Mouse (Mus musculus) hindbrain, embryonic 10.5 days (tissue): ENCODE results near the gene Anks1b. TPM values are rescaled to one million over a fixed set of nuclear protein-coding genes. Genes with fewer than 3 reads are reported as not detected.
A peak's percentile ranks its signal among the peaks of the same experiment; 100 is the strongest.

Source experiments
- DNase-seq: peaks from one replicate; pipeline ENCODE4 v3.0.0-alpha.2; 2017; ENCODE audit warnings: low spot score
- H3K27ac ChIP-seq: fragments of 300-500 bp; sonication (generic); 2 replicates; pipeline ENCODE4 v1.5.1; 2016; ENCODE audit warnings: mild to moderate bottlenecking, moderate library complexity
- H3K27me3 ChIP-seq: fragments of 300-500 bp; sonication (generic); 2 replicates; pipeline ENCODE4 v1.6.1; 2016; ENCODE audit warnings: mild to moderate bottlenecking; ENCODE audit not compliant: poor library complexity, insufficient read depth, severe bottlenecking
- H3K36me3 ChIP-seq: fragments of 300-500 bp; sonication (generic); 2 replicates; pipeline ENCODE4 v1.6.1; 2016; ENCODE audit warnings: mild to moderate bottlenecking, moderate library complexity
- H3K4me1 ChIP-seq: fragments of 300-500 bp; sonication (generic); replicated peaks from 2 replicates; pipeline ENCODE4 v1.6.1; 2016; ENCODE audit warnings: mild to moderate bottlenecking
- H3K4me3 ChIP-seq: fragments of 300-500 bp; sonication (generic); 2 replicates; pipeline ENCODE4 v1.5.1; 2016; ENCODE audit warnings: mild to moderate bottlenecking, moderate library complexity
- H3K9me3 ChIP-seq: fragments of 300-500 bp; sonication (generic); 2 replicates; pipeline ENCODE4 v1.6.1; 2016; ENCODE audit warnings: mild to moderate bottlenecking, moderate library complexity
- WGBS: fragments of 180-500 bp; shearing (Covaris S2); methylation state at CpG from one replicate; pipeline ENCODE4 v1.1.7; 2016; 5-methylcytosine and 5-hydroxymethylcytosine counted together
- polyA plus RNA-seq: library from polyadenylated mRNA; unstranded; fragments of >200 nt; fragmentation: Nextera tagmentation; extraction: Ambion mirVana; gene quantifications from 2 replicates; pipeline ENCODE4 v1.2.1, GENCODE M21; 2016

Anks1b gene
- 1.6 and 4.1 TPM in 2 replicates for polyA plus RNA-seq

- WGBS, result under 1% methylated on average over 48 of the region's 48 CpGs
- Histone ChIP-seq H3K4me1 (peaks cover 12% of the 10 kb centered on the region), H3K9me3 (no peaks in the 10 kb centered on the region), H3K36me3 (no peaks in the 10 kb centered on the region), H3K27ac (peak within 1 kb of the TSS; percentile 83), H3K27me3 (peaks cover 31% of the 10 kb centered on the region), H3K4me3 (peak within 1 kb of the TSS; percentile 82)
- DNase-seq, result peak; percentile 75
Observed at GRCm38 (mm10) chr10:89873146-89873950, at the start of gene Anks1b. TSS of gene Anks1b (plus strand) at chr10:89873509.

- 44% methylated on average over 2 of the region's 2 CpGs for WGBS
- Histone ChIP-seq H3K27ac (no peak overlapping the region), H3K4me3 (no peak overlapping the region), H3K27me3 (no peaks in the 10 kb centered on the region), H3K4me1 (0 out of 2 replicates have a peak, but pooled peaks cover 4% of the 10 kb centered on the region), H3K36me3 (peaks cover 6% of the 10 kb centered on the region), H3K9me3 (no peaks in the 10 kb centered on the region)
- DNase-seq, result no peak
Observed at GRCm38 (mm10) chr10:89823906-89824305, 49.4 kb upstream of the Anks1b start.

- H3K4me3 ChIP-seq, result no peak overlapping the region
- 76% methylated on average over 3 of the region's 3 CpGs for WGBS
- no peaks in the 10 kb centered on the region for H3K9me3 ChIP-seq
- H3K27ac ChIP-seq, result no peak overlapping the region
- DNase-seq, result no peak
- no peaks in the 10 kb centered on the region for H3K27me3 ChIP-seq
- 0 out of 2 replicates have a peak, but pooled peaks cover 4% of the 10 kb centered on the region for H3K4me1 ChIP-seq
- H3K36me3 ChIP-seq, result no peaks in the 10 kb centered on the region
Observed at GRCm38 (mm10) chr10:89826896-89827295, 46.4 kb upstream of the Anks1b start.

GRCm38 (mm10) chr10:89832334-89832733, 41.0 kb upstream of the Anks1b start:
- Histone ChIP-seq H3K4me3 (no peak overlapping the region), H3K4me1 (peaks cover 9% of the 10 kb centered on the region; the same call in 1 of the 2 replicates), H3K27ac (no peak overlapping the region), H3K27me3 (no peaks in the 10 kb centered on the region), H3K36me3 (no peaks in the 10 kb centered on the region), H3K9me3 (no peaks in the 10 kb centered on the region)
- DNase-seq, result no peak
- 85% methylated on average over 4 of the region's 4 CpGs for WGBS

GRCm38 (mm10) chr10:89833166-89833565, 40.1 kb upstream of the Anks1b start:
- no peak overlapping the region for H3K27ac ChIP-seq
- H3K9me3 ChIP-seq, result no peaks in the 10 kb centered on the region
- no peak for DNase-seq
- 90% methylated on average over 10 of the region's 10 CpGs for WGBS
- H3K27me3 ChIP-seq, result no peaks in the 10 kb centered on the region
- no peak overlapping the region for H3K4me3 ChIP-seq
- peaks cover 9% of the 10 kb centered on the region; the same call in 1 of the 2 replicates for H3K4me1 ChIP-seq
- no peaks in the 10 kb centered on the region for H3K36me3 ChIP-seq

- Histone ChIP-seq H3K9me3 (no peaks in the 10 kb centered on the region), H3K36me3 (no peaks in the 10 kb centered on the region), H3K4me1 (peaks cover 9% of the 10 kb centered on the region; the same call in 1 of the 2 replicates), H3K27ac (no peak overlapping the region), H3K27me3 (no peaks in the 10 kb centered on the region), H3K4me3 (no peak overlapping the region)
- WGBS, result 53% methylated on average over 3 of the region's 3 CpGs
- no peak for DNase-seq
Observed at GRCm38 (mm10) chr10:89837476-89837875, 35.8 kb upstream of the Anks1b start.

GRCm38 (mm10) chr10:89838834-89839233, 34.5 kb upstream of the Anks1b start:
- H3K36me3 ChIP-seq, result no peaks in the 10 kb centered on the region
- no peaks in the 10 kb centered on the region for H3K27me3 ChIP-seq
- H3K9me3 ChIP-seq, result no peaks in the 10 kb centered on the region
- H3K4me1 ChIP-seq, result peaks cover 9% of the 10 kb centered on the region; the same call in 1 of the 2 replicates
- no peak for DNase-seq
- H3K4me3 ChIP-seq, result no peak overlapping the region
- 84% methylated on average over 3 of the region's 3 CpGs for WGBS
- no peak overlapping the region for H3K27ac ChIP-seq

GRCm38 (mm10) chr10:89850951-89851350, 22.4 kb upstream of the Anks1b start:
- 92% methylated on average over 6 of the region's 6 CpGs for WGBS
- H3K27ac ChIP-seq, result no peak overlapping the region
- no peak overlapping the region for H3K4me3 ChIP-seq
- H3K9me3 ChIP-seq, result no peaks in the 10 kb centered on the region
- DNase-seq, result no peak
- no peaks in the 10 kb centered on the region for H3K36me3 ChIP-seq
- no peaks in the 10 kb centered on the region for H3K4me1 ChIP-seq
- H3K27me3 ChIP-seq, result no peaks in the 10 kb centered on the region

- H3K27me3 ChIP-seq, result no peaks in the 10 kb centered on the region
- H3K4me3 ChIP-seq, result no peak overlapping the region
- H3K27ac ChIP-seq, result no peak overlapping the region
- DNase-seq, result no peak
- no peaks in the 10 kb centered on the region for H3K4me1 ChIP-seq
- no peaks in the 10 kb centered on the region for H3K9me3 ChIP-seq
- WGBS, result 80% methylated on average over 5 of the region's 5 CpGs
- H3K36me3 ChIP-seq, result no peaks in the 10 kb centered on the region
Observed at GRCm38 (mm10) chr10:89855251-89855875, 17.9 kb upstream of the Anks1b start.

- 93% methylated on average over 7 of the region's 7 CpGs for WGBS
- no peak overlapping the region for H3K27ac ChIP-seq
- H3K4me1 ChIP-seq, result no peaks in the 10 kb centered on the region
- no peaks in the 10 kb centered on the region for H3K36me3 ChIP-seq
- H3K9me3 ChIP-seq, result no peaks in the 10 kb centered on the region
- no peak for DNase-seq
- H3K4me3 ChIP-seq, result no peak overlapping the region
- H3K27me3 ChIP-seq, result no peaks in the 10 kb centered on the region
Observed at GRCm38 (mm10) chr10:89856286-89856685, 17.0 kb upstream of the Anks1b start.

GRCm38 (mm10) chr10:89868211-89868610, 5.1 kb upstream of the Anks1b start:
- Histone ChIP-seq H3K4me1 (peaks cover 2% of the 10 kb centered on the region; the same call in 1 of the 2 replicates), H3K4me3 (no peak overlapping the region), H3K9me3 (no peaks in the 10 kb centered on the region), H3K36me3 (no peaks in the 10 kb centered on the region), H3K27me3 (peaks cover 10% of the 10 kb centered on the region), H3K27ac (no peak overlapping the region)
- DNase-seq, result no peak
- WGBS, result 91% methylated on average over 4 of the region's 4 CpGs

GRCm38 (mm10) chr10:89868836-89869235, 4.5 kb upstream of the Anks1b start:
- H3K4me1 ChIP-seq, result peaks cover 8% of the 10 kb centered on the region
- H3K27me3 ChIP-seq, result peaks cover 17% of the 10 kb centered on the region
- no peak overlapping the region for H3K27ac ChIP-seq
- no peak for DNase-seq
- H3K36me3 ChIP-seq, result no peaks in the 10 kb centered on the region
- 82% methylated on average over 3 of the region's 3 CpGs for WGBS
- H3K9me3 ChIP-seq, result no peaks in the 10 kb centered on the region
- H3K4me3 ChIP-seq, result no peak overlapping the region

- peaks cover 31% of the 10 kb centered on the region for H3K27me3 ChIP-seq
- peak overlapping the region; percentile 82 for H3K4me3 ChIP-seq
- H3K9me3 ChIP-seq, result no peaks in the 10 kb centered on the region
- peak overlapping the region; percentile 83 for H3K27ac ChIP-seq
- under 1% methylated on average over 31 of the region's 56 CpGs for WGBS
- H3K4me1 ChIP-seq, result peaks cover 12% of the 10 kb centered on the region
- H3K36me3 ChIP-seq, result no peaks in the 10 kb centered on the region
- peak; percentile 65 for DNase-seq
Observed at GRCm38 (mm10) chr10:89872501-89873145, 686 bp upstream of the Anks1b start.
